Mouse (Mus musculus) layer of hippocampus, adult 9-10 months (tissue): ENCODE data around the gene Npas3.

Experiments
- DNase-seq: peaks from one replicate; pipeline ENCODE4 v3.0.0; 2022; ENCODE audit warnings: low spot score

The Npas3 gene

DNA sequence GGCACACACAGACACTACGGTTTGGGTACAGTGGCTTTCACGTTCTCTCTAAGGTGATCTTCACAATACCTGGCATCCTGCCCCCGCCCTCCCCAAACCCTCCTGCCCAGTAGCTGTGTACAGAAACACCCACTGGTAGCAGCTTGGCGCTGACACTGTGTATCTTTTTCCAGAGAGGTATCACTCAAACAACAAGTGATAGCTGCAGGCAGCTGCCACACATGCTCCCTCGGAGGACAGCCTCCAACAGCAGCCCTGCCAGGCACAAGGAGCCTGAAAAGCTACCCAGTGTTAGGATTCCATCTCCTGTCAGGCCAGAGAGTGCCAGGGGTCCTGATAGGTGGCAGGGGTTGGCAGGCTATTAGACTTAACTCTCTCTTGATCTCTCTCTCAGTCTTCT, 747.2 kb downstream of the Npas3 start:
- DNase-seq: no peak

DNA sequence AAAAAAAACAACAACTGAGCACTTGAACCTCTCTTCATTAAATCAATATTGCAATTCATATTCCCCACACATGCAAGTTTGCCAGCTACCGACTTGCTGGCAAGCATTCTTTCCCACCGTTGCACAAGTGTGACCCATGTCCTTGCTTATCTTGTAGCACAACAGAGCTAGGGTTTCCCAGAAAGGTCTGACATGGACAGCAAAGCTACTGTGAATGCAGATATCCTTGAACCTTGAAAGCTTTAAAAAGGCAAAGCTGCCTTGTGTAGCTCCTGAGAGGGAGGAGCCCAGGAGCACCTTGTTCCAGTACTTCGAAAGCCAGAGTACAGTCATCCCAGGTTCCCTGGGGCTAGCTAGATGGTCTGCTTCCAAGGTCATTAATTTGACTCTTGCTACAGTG, 748.7 kb downstream of the Npas3 start:
- no peak for DNase-seq

DNA sequence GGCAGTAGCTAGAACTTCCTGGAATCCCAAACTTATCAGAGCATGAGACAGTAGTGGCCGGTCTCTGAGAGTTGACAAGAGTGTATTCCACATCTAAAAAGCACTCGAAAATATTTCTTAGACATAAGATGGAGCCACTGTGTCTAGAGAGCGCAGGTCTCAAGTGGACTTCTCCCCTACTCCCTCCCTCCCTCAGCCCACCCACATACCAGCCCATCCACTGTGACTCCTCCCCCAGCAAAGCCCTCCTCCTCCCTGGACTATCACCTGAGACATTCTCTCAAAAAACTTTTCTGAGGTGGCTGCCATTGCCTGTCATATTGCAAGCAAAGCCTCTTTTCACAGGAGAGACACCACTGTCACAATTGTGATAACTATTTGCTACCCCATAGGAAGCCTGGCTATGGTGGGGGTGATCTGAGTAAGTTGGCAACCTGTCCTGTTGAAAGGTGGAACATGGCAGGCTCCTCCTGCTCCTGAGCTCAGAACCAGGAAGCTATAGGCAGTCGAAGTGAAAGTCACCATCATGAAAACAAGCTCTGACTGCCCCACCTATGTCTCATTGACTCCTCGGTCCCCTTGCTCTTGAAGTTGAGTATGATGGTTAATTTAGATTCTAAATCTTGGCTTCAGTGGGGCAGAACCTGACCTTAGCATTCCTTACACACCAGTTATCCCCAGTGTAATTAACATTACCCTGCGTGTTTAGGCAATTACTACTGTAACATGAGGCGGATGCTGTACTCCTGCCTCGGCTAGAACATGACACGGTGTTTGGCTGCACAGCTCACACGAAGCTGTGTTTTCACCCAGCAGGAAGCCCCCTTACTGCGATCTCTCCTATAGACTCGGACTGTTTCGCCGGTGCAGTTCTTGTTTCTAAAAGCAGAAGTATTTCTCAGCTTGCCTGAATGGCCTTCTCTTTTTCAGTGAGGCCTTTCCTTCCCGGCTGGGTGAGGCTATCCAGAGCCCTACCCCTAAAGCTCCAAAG, 751.5 kb downstream of the Npas3 start:
- no peak for DNase-seq

DNA sequence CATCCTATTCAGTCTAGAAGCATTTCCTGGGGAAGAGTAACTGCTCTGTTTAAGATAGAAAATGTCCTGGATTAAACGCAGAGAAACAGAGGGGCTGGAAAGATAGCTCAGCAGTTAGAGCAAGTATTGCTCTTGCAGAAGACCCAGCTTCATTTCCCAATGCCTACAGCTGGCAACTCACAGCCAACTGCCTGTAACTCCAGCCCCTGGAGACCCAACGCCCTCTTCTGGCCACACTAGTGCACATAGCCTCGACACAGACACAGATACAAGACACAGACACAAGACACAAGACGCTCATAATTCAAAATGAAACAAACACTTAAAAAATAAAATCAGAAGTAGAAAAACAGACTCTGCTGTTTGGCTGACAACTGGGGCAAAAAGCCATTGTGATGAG, 754.0 kb downstream of the Npas3 start:
- no peak for DNase-seq

DNA sequence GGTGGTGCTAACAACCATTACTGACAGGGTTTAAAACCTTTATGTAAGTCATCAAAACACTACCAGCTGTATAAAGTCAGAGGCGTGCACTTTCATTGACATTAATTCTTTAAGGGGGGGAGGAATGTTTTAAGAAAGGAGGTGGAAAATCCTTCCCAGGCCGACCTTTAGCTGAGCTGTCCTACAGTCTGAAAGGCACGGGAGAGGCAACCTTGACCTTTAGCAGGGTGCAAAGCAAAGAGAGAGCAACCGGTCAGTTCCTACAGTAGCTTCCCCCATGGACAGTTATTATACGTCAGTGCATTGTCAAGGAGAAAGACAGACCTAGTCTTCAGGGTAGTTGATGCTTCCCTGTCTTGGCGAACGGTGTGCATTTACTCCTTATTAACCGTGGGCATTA, 756.1 kb downstream of the Npas3 start:
- no peak for DNase-seq

DNA sequence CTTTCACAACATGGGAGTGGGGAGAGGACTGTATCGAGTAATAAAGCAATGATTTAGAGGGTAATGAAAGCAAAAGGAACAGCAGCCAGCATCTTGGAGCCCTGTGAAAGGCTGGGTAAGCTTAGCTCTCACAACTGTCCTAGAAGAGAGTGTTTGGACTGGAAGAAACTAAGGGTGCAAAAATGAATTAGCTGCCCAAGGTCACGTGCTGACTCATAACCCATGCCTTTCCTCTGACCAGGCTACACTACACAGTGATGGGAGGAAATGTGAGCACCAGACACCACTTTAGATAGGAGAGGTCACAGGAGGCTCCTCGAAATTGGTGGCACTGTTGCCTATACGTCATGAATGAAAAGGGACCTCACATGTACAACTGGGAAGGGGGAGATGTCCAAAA, 757.1 kb downstream of the Npas3 start:
- no peak for DNase-seq

DNA sequence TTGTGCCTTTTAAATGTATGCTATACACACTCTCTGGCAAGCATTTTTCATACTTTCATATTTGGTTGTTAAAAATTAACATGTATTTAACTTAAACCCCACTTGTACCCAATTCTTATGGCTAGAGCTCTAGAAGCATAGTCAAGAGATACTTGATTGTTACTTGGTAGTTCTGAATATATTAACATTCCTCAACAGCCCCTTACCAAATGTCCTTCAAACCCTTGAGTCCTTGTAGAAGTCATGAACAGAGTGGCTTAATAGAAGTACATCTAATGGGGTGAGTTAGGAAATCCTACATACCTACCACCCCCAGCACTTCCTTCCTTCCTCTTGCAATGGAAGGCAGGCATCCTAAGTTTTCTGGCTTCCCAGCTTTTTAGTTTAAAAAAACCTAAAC, 766.8 kb downstream of the Npas3 start:
- no peak for DNase-seq

DNA sequence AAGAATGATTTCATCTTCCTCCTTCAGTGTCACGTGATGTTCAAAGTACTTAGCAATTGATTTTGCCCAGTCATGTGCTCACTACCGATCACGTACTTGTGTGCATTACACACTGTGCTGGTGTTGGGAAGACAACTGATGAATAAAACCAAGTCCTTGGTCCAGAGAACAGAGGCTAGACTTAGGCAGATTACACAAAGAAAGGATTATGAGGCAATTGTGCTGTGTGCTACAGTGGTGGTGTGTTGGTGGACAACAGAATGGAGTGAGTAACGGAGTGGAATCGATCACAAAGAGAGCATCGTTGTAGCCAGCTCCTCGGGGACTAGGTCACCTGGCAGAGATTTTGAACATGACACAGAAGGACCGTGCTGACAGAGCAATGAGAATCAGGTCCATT, 769.5 kb downstream of the Npas3 start:
- no peak for DNase-seq

DNA sequence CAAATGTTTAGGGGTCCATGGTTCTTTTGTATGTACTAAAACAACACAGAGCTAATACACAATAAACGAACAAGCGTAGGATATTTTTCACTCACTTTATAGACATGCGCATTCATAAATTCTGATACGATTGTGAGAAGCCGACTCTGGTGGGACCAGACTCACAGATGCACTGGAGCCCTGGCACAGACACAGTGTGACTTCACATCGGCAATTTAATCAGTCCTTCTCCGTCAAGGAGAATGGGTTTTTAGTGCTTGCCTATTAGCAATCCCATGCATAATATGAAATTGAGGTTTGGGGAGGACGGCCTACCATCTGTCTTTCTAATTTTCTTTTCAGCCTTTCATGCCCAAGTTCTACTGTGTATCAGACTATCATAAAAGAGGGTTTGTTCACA, 771.5 kb downstream of the Npas3 start:
- no peak for DNase-seq

DNA sequence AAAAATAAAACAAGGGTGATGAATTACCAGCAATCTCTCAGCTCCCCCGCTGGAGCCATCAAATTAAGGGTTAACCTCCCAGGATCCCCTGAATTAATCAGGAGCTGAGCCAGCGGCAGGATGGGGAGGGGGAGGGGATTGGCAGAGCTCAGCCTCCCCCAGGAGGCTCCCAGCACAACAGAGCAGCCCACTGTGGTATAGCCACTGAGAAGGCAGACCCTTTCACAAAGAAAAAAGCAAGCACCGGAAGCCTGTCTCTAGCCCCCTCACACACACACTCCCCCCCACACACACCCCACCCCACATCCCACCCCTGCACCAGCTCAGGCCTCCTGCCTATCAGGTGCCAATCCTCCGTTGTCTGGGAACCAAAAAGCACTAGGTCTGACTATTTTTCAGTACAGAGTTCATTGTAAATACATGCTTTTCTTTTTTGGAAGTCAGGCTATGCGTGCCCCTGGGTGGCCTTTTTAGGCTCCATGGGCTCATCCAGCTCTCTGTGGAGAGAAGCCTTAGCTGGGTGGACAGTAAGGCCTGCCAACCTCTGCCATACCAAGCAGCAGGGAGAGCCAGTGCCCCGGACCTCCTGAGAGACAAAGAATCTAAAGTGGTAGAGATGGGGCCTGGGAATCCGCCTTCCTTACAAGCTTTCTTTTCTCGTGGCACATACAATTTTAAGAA, 786.3 kb downstream of the Npas3 start:
- no peak for DNase-seq

DNA sequence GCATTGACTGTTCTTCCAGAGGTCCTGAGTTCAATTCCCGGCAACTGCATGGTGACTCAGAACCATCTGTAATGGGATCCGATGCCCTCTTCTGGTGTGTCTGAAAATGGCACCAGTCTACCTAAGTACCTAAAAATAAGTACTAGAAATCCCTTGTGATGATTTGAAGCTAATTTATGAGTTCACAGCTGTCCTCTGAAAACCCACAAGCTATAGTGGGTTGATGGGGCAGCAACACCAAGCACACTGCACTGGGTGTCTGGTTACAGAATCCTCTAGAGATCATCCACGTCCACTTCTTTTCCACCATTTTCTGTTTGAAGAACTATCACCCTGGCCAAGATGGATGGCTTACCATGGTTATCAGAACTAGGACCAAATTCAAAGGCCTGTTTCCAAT, 789.1 kb downstream of the Npas3 start:
- DNase-seq: no peak

DNA sequence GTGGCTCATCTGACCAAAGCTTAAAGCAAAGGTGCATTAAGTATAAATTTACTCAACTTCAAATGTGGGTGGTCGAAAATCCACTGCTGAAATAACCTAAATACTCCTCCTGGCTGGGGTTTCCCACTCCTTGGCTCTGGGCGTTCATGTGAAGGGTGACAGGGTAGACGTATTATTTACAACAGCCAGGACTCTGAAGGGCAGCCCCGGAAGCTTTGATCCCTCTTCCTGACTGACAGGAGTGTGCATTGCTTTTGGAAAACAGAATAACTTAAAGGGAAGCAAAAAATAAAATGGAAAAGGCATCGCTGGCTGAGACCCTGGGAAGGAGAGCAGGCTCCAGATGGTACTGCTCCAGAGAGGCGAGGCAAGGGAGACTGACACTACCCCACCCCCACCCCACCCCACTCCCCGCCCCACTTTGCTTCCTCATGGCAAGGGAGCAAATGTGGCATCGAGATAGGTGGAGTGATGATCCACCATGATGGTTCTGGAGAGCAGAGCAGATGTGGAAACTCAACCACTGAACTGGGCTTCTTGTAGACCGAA, 794.6 kb downstream of the Npas3 start:
- no peak for DNase-seq

DNA sequence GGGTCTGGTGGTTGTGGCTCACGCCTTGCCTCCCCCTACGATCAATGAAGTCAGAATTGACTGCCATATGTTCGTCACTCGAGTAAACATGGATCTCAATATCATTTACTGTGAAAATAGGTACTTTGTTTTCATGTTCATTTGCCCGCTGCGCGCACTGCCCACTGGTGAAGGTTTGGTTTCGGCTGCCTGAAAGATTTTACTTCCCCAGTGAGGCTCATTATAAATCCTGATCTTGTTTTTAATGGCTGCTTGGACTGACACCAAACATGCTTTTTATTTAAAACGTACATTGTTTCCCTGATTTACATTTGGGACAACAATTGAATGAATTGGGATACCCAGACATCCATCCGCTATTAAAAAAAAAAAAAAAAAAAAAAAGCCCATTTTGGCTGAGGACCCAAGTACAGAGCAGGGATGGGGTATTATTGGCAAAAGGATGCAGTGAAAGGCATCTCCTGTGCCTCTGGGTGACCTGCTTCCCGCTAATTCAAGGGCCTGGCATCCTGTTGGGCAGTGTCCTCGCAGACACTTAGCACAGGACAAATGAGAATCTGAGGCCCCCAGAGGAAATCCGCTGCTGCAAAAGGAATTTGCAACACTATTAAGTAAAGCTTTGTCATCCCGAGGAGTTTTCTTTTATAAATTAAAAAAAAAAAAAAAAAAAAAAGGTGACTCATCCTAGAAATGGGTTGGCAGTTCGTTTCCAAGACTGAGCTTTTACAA, 796.3 kb downstream of the Npas3 start:
- no peak for DNase-seq

DNA sequence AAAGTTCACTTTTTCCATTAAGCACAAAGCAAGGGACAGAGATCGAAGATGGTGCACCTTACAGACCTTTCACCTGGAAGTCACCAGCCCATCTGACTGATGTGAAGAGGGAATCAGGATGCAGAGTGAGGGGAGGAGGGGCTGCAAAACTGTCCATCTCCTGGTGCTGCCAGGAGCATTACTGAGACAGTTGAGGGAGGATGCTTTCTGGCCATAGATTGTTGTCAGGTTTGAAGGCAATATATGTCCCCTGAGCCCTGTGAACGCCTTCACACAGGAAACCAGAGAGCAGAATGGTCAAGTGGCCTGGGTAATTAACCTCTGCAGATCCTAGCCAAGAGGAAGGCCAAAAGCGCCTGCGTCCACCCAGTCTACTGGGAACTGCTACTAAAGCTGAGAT, 796.9 kb downstream of the Npas3 start:
- no peak for DNase-seq

DNA sequence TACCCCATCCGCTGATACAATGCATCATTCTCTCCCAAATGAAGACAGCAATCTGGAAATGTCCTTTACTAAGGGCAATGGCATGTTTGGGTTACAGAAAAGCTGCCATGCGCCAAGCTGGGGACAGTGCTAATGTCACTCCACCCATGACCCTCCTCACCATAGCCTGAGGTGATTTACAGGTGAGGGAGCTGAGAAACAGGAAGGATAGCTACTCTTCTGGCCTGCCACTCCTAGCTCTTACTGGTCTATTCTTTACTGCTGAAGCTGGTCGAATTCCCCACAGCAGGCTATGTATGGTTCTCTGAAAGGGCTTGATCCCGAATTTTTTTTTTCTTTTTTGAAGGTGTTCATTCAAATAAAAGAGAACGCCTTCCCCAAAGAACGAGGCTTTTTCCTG, 798.3 kb downstream of the Npas3 start:
- no peak for DNase-seq

DNA sequence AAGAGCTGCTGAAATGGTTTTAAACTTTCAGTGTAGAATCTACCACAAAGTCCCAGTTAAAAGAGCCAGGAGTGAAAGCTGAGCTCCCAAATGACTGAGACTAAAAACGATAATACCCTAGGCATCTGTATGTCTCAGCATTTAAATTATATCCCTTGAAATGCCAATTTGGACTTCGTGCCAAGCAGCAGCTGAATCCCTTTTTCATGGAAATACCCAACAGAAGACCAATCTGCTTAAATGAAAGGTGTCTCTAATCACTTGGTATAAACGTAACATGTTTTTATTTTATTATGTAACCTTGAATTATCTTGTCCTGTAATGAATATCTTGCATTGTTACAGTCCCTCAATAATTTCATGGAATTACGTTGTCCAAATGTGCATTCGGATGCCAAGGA, 799.6 kb downstream of the Npas3 start:
- DNase-seq: no peak

DNA sequence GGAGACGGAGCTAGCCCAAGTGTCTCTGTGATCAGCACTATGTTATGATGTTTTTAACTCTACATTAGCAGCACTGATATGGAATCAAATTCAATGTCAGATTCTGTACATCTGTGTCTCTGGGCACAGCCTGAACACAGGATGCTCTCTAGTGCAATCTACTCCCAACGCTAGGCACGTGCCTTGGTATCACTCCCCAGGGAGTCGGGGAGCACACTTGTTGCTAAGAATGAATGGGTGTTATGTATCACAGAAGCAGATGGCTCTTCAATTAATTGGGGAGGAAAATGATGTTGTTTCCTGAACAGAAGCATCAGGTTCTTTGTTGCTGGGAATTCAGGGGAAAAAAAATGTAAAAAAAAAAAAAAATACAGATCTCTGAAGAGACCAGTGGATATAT, 801.4 kb downstream of the Npas3 start:
- DNase-seq: no peak

DNA sequence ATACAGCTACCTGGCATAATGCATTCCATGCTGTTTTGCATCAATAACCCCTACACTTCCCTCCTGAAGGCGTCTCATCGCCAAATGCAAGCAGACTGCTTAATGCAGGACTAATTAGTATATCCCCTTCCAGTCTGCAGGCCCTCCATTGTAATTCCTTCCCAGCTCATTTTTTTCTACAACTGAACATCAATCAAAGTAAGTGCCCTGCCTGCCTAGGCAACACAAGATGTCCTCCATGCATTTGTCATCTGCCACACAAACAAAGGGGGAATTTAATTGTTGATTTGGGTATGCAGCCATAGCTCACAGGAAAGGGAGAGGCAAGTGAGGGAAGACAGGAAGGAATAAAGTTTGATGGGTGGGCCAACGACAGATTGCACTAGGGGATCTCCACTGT, 804.5 kb downstream of the Npas3 start:
- DNase-seq: no peak

DNA sequence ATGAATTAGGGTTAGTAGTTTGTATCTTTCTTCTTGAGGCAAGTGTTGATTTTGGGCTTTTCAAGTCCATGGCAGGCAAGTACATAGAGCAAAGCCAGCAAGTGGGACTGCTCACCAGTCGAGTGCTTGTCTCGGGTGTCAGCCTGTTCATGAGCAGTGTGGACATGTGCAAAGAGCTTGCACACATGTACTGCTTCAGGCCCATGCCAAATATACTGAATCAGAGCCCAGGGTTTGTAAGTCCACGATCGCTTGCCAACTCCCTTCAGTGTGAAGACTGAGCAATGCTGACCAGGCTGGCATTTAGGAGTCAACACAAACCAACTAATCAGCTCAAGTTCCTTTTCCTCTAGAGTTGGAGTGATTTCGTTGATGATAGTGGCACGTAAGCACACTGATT, 805.1 kb downstream of the Npas3 start:
- DNase-seq: no peak

DNA sequence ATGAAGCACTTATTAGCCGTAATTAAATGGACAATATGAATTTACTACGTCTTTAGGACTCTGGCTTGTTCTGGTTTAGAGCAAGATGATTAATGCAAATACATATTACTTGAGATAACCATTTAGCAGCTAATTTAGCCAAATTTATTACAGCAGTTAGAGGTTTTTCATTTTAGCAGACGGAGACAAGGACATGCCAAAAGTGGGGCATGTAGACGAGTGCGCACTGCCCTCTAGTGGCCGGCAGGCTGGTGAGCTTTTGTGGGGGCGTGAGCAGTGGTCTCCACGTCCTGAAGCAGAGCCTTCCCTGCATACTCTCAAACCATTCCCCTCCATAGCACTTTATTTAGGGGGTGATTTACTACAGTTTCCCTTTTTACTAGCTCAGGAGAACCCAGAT, 812.3 kb downstream of the Npas3 start:
- DNase-seq: peak; percentile 66

DNA sequence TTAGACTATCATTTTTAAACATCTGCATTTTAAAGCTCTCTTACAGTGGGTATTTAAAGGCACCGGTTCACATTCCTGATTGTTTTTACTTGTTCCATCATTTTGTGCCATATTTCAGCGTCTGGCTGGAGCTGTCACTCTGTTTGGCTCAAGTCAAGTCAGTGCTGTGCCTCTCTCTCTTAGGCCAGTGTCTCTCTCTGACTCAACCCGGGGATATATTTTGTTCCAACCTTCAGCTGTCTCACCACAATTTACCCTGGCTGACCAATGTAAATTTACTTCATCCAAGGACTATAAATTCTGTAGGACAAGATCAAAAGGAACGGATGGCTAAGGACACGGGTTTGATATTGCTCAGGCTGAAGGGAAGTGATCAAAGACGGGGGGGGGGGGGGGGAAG, 812.7 kb downstream of the Npas3 start:
- DNase-seq: no peak

DNA sequence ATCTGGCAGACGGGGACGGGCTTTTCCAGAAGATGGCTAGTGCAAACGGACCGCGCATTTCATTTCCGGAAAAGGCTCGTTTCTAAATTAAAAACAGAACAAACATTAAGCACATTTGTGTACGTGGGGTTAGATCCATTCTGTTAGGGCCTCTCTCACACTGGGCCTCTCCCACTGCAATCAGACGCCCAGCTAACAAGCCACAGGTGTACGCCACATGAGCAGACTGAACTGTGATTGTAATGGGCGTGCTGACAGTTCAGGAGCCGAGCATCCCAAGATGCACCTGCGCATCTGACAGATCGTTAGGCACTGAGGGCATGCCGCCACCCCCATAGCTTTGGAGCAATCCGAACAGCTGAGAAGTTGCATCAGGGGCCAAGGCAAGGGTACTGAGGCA, 816.5 kb downstream of the Npas3 start:
- DNase-seq: no peak

DNA sequence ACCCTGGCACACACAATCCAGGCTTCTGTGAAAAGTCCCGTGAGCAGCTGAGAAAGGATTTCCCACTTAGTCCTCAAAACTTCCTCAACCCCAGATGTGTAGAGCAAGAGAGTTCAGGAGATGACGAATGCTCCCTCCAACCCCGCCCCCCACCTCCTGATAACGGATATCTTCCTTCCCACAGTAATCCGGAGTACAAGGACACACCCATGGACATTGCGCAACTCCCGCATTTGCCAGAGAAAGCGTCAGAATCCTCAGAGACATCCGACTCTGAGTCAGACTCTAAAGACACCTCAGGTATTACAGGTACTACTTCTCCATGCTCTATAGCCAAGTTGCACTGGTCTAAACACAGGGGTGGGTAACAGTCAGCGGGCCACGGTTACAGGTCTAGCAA, 817.1 kb downstream of the Npas3 start:
- DNase-seq: no peak
